Mouse (Mus musculus) liver, postnatal 0 days (tissue): ENCODE measurements around the gene Spata16.

Source experiments
- CTCF ChIP-seq: sonication (generic); IDR thresholded peaks from 2 replicates; pipeline ENCODE4 v1.5.1; 2016; ENCODE audit warnings: antibody characterized with exemption, low read depth
- EP300 ChIP-seq: IDR thresholded peaks from 2 replicates; pipeline ENCODE4 v1.6.1; 2016; ENCODE audit warnings: antibody characterized with exemption, low read depth, mild to moderate bottlenecking

DNA sequence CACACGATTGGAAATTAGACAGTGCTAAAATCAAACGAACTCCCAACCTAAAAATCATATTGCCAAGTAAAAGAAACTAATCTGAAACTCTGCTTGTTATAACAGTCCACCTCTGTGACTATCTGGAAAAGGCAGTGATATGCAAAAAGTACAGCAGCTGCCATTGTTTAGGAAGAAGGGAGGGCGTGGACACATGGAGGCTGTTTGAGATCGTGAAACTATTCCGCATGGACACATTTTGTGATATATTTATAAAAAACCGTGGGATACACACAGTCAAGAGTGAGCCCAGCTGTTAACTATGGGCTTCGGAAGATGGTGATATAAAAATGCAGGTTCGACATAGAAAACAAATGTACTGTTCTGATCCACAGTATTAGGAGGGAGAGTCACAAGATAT lies 176.9 kb downstream of the Spata16 start:
- TF ChIP-seq CTCF (no peak), EP300 (no peak)
